Mouse (Mus musculus): ENCODE data around the gene Cd82. TPM values are rescaled to one million over a fixed set of nuclear protein-coding genes. Genes with fewer than 3 reads are reported as not detected.

Cd82 gene
- polyA plus RNA-seq, 1 experiment = 118 TPM

DNA sequence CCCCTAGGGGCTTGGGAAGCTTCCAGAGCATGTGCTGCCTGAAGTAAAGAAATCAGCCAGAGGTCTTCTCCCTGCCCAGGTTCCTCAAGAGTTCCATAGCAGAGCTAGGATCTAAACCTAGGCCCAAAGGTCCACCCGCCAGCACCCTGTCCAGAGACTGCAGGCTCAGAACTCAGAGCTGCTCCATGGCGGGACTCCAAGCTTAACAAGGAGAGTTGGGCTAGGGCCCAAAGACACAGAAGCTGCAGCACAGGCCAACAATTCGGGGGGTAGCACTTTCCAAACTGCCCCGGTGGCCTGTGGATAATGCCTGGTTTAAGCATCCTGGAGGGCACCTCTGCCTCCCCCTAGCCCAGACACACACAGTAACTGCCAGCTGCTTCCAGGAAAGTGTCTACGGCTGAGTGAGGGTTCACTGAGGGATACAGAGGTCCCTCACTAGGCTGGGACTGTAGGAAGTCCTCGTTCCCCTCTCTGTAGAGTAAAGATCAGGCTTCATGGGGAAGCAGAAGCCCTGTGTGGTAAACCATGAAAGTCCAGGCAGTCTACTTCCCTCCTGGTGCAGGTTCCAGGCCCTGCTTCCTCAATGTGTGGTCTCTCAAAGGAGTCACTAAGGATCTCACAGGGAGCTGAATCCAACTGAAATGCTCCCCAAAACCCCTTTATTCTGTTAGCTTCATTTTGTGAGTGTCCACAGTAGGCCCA is 5.4 kb downstream of the Cd82 start:
- Histone ChIP-seq H3K79me3 (ENCODE audit: low read depth) (peaks cover 19% of the 10 kb centered on the region), H3ac (ENCODE audit: control insufficient read depth, insufficient read length, low read depth) (no peak overlapping the region), H3K4me3 (ENCODE audit: insufficient read depth, poor library complexity, severe bottlenecking) (no peak overlapping the region), H3K36me3 (ENCODE audit: control insufficient read depth, insufficient read depth) (peaks cover 7% of the 10 kb centered on the region), H3K79me2 (ENCODE audit: control insufficient read depth, insufficient read depth) (peaks cover 79% of the 10 kb centered on the region), H3K27me3 (ENCODE audit: control insufficient read depth, insufficient read depth, insufficient read length) (no peaks in the 10 kb centered on the region)
- TF ChIP-seq USF1 (IDR thresholded peaks at IDR 0.05; ENCODE audit: low read depth) = no peak
- TF ChIP-seq MYOG (IDR thresholded peaks at IDR 0.05; ENCODE audit: control insufficient read depth, extremely low read depth, insufficient read length) = no peak
- no peak for TF ChIP-seq MAX (IDR thresholded peaks at IDR 0.05)
- no peak for TF ChIP-seq CTCF (IDR thresholded peaks at IDR 0.05; ENCODE audit: control insufficient read depth, insufficient read depth, insufficient read length)
- no peak for TF ChIP-seq FOSL1 (IDR thresholded peaks at IDR 0.05; ENCODE audit: insufficient read depth, low read length, poor library complexity, severe bottlenecking)
- TF ChIP-seq MYOD1 (IDR thresholded peaks at IDR 0.05; ENCODE audit: control insufficient read depth, insufficient read length, low read depth) = no peak

GRCm38 (mm10) chr2:93456140-93456539 is 6.8 kb downstream of the Cd82 start:
- peaks cover 69% of the 10 kb centered on the region for H3K79me2 ChIP-seq (ENCODE audit: control insufficient read depth, insufficient read depth)
- no peak overlapping the region for H3ac ChIP-seq (ENCODE audit: control insufficient read depth, insufficient read length, low read depth)
- H3K27me3 ChIP-seq (ENCODE audit: control insufficient read depth, insufficient read depth, insufficient read length) = no peaks in the 10 kb centered on the region
- H3K79me3 ChIP-seq (ENCODE audit: low read depth) = peaks cover 19% of the 10 kb centered on the region
- no peak overlapping the region for H3K4me3 ChIP-seq (ENCODE audit: insufficient read depth, poor library complexity, severe bottlenecking)
- TF ChIP-seq MYOD1 (IDR thresholded peaks at IDR 0.05; ENCODE audit: control insufficient read depth, insufficient read length, low read depth) = peak; percentile 59
- no peak for TF ChIP-seq MAX (IDR thresholded peaks at IDR 0.05)
- peaks cover 7% of the 10 kb centered on the region for H3K36me3 ChIP-seq (ENCODE audit: control insufficient read depth, insufficient read depth)

GRCm38 (mm10) chr2:93454817-93455591 is 7.9 kb downstream of the Cd82 start:
- H3K36me3 ChIP-seq (ENCODE audit: control insufficient read depth, insufficient read depth) = peaks cover 7% of the 10 kb centered on the region
- H3K79me2 ChIP-seq (ENCODE audit: control insufficient read depth, insufficient read depth) = peaks cover 69% of the 10 kb centered on the region
- peaks cover 10% of the 10 kb centered on the region for H3K79me3 ChIP-seq (ENCODE audit: low read depth)
- no peaks in the 10 kb centered on the region for H3K27me3 ChIP-seq (ENCODE audit: control insufficient read depth, insufficient read depth, insufficient read length)
- no peak overlapping the region for H3K4me3 ChIP-seq (ENCODE audit: insufficient read depth, poor library complexity, severe bottlenecking)
- H3ac ChIP-seq (ENCODE audit: control insufficient read depth, insufficient read length, low read depth) = no peak overlapping the region
- TF ChIP-seq MYOD1 (IDR thresholded peaks at IDR 0.05; ENCODE audit: control insufficient read depth, insufficient read length, low read depth) (peak; percentile 18), MAX (IDR thresholded peaks at IDR 0.05) (no peak)

DNA sequence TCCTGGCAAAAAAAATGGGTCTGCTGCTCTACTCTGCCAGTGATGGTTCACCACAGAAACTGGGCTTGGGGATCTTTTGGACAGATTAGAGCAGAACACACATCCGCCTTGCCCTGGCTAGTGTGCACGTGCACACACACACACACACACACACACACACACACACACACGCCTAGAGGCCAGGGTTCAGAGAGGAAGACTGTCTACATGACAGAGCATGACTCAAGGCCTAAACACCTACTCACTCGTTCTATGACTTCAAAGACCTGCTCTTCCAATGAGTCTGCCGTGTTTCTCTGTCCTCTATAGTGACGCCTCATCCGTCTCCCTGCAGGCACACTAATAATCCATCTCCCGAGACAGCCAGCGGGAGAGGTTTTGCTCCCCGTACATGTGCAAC is 8.6 kb downstream of the Cd82 start:
- Histone ChIP-seq H3ac (ENCODE audit: control insufficient read depth, insufficient read length, low read depth) (no peak overlapping the region), H3K79me2 (ENCODE audit: control insufficient read depth, insufficient read depth) (peaks cover 68% of the 10 kb centered on the region), H3K27me3 (ENCODE audit: control insufficient read depth, insufficient read depth, insufficient read length) (no peaks in the 10 kb centered on the region), H3K4me3 (ENCODE audit: insufficient read depth, poor library complexity, severe bottlenecking) (no peak overlapping the region), H3K36me3 (ENCODE audit: control insufficient read depth, insufficient read depth) (peaks cover 7% of the 10 kb centered on the region), H3K79me3 (ENCODE audit: low read depth) (peaks cover 8% of the 10 kb centered on the region)
- TF ChIP-seq MYOG (IDR thresholded peaks at IDR 0.05; ENCODE audit: control insufficient read depth, extremely low read depth, insufficient read length) = no peak
- TF ChIP-seq CEBPB (IDR thresholded peaks at IDR 0.05; ENCODE audit: low read depth) = no peak
- no peak for TF ChIP-seq FOSL1 (IDR thresholded peaks at IDR 0.05; ENCODE audit: insufficient read depth, low read length, poor library complexity, severe bottlenecking)
- no peak for TF ChIP-seq CTCF (IDR thresholded peaks at IDR 0.05; ENCODE audit: control insufficient read depth, insufficient read depth, insufficient read length)
- no peak for TF ChIP-seq MYOD1 (IDR thresholded peaks at IDR 0.05; ENCODE audit: control insufficient read depth, insufficient read length, low read depth)
- no peak for TF ChIP-seq USF1 (IDR thresholded peaks at IDR 0.05; ENCODE audit: low read depth)
- TF ChIP-seq MAX (IDR thresholded peaks at IDR 0.05) = no peak

- Histone ChIP-seq H3K79me2 (ENCODE audit: control insufficient read depth, insufficient read depth) (peaks cover 67% of the 10 kb centered on the region), H3K36me3 (ENCODE audit: control insufficient read depth, insufficient read depth) (peaks cover 7% of the 10 kb centered on the region), H3K27me3 (ENCODE audit: control insufficient read depth, insufficient read depth, insufficient read length) (no peaks in the 10 kb centered on the region), H3ac (ENCODE audit: control insufficient read depth, insufficient read length, low read depth) (no peak overlapping the region), H3K79me3 (ENCODE audit: low read depth) (peaks cover 8% of the 10 kb centered on the region), H3K4me3 (ENCODE audit: insufficient read depth, poor library complexity, severe bottlenecking) (no peak overlapping the region)
- no peak for TF ChIP-seq MYOD1 (IDR thresholded peaks at IDR 0.05; ENCODE audit: control insufficient read depth, insufficient read length, low read depth)
- no peak for TF ChIP-seq MAX (IDR thresholded peaks at IDR 0.05)
- TF ChIP-seq MYOG (IDR thresholded peaks at IDR 0.05; ENCODE audit: control insufficient read depth, extremely low read depth, insufficient read length) = no peak
Observed at GRCm38 (mm10) chr2:93453046-93453445, 9.9 kb downstream of the Cd82 start.

DNA sequence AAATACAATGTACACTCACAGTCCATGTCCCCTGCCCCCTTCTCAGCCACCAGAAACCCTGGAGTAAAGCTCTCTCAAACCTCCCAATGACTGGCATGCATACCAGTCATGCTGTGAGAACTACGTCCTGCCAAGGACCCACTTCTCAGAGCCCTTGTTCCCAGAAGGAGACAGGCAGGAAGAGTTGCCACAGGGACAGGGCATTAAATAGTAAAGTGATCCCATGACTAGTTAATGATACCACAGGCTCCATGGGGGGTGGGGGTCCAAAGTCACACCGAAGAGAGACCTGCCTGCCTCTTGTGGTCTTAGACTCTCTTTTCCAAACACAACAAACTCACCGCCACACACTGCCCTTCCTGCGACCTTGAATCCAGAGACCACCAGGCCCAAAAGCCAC is 10.4 kb downstream of the Cd82 start:
- Histone ChIP-seq H3K4me3 (ENCODE audit: insufficient read depth, poor library complexity, severe bottlenecking) (no peak overlapping the region), H3ac (ENCODE audit: control insufficient read depth, insufficient read length, low read depth) (no peak overlapping the region), H3K36me3 (ENCODE audit: control insufficient read depth, insufficient read depth) (peaks cover 7% of the 10 kb centered on the region), H3K79me2 (ENCODE audit: control insufficient read depth, insufficient read depth) (peaks cover 62% of the 10 kb centered on the region), H3K27me3 (ENCODE audit: control insufficient read depth, insufficient read depth, insufficient read length) (no peaks in the 10 kb centered on the region), H3K79me3 (ENCODE audit: low read depth) (peaks cover 4% of the 10 kb centered on the region)
- TF ChIP-seq MYOD1 (IDR thresholded peaks at IDR 0.05; ENCODE audit: control insufficient read depth, insufficient read length, low read depth) (no peak), USF1 (IDR thresholded peaks at IDR 0.05; ENCODE audit: low read depth) (no peak), MAX (IDR thresholded peaks at IDR 0.05) (no peak), MYOG (IDR thresholded peaks at IDR 0.05; ENCODE audit: control insufficient read depth, extremely low read depth, insufficient read length) (no peak), CEBPB (IDR thresholded peaks at IDR 0.05; ENCODE audit: low read depth) (no peak), CTCF (IDR thresholded peaks at IDR 0.05; ENCODE audit: control insufficient read depth, insufficient read depth, insufficient read length) (no peak), FOSL1 (IDR thresholded peaks at IDR 0.05; ENCODE audit: insufficient read depth, low read length, poor library complexity, severe bottlenecking) (no peak)
